Mouse (Mus musculus): ENCODE measurements at regions not wholly inside any gene's neighbourhood (a gene's known extent, or its start where the extent isn't known, plus 50 kb on each side); places are given as distances from the start of the nearest gene placed in this dataset.

- TF ChIP-seq CTCF (conservative IDR thresholded peaks at IDR 0.05; ENCODE audit: insufficient read depth, insufficient read length, low read depth, low read length) = no peak
- TF ChIP-seq POLR2A (IDR thresholded peaks at IDR 0.05; ENCODE audit: low read depth, low read length) = no peak
Observed at GRCm38 (mm10) chr10:97114501-97114900, 364.9 kb upstream of the Dcn start.

Data from kidney, adult 2 months (tissue).